Mouse (Mus musculus): ENCODE data around the gene Wdr90. TPM values are rescaled to one million over a fixed set of nuclear protein-coding genes. Genes with fewer than 3 reads are reported as not detected.

Gene Wdr90
- total RNA-seq, 2 experiments from 2014 or later = 10.0 to 12.5 TPM

- ATAC-seq (replicated peaks; ENCODE audit: low FRiP score, poor library complexity, severe bottlenecking) = no peak
Observed at GRCm38 (mm10) chr17:25863681-25864080, 2.4 kb upstream of the Wdr90 start.

- no peak for ATAC-seq (replicated peaks; ENCODE audit: low FRiP score, poor library complexity, severe bottlenecking)
Observed at GRCm38 (mm10) chr17:25861704-25862612, 657 bp upstream of the Wdr90 start.

DNA sequence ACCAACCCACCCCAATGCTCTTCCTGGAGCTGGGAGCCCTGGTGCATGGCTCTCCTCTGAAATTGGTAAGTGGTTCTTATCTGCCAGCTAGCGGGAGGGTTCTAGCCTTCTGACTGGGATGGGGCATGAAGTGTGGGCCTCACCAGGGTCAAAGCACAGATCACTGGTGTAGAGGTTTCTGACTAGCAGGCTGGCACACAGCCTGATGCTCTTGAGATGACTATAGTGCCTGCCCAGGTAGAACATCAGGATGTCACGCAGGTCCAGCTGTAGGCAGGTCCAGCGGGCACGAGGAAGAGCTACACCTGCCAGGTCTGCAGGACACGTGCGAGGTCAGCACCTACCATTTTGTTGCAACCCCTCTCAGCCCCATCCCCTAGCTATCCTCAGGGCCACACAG lies 1.1 kb downstream of the Wdr90 start:
- no peak for ATAC-seq (replicated peaks; ENCODE audit: low FRiP score, poor library complexity, severe bottlenecking)

- peak; percentile 89 for ATAC-seq (replicated peaks; ENCODE audit: low FRiP score, poor library complexity, severe bottlenecking)
Observed at GRCm38 (mm10) chr17:25844396-25844901, 16.9 kb downstream of the Wdr90 start, which contains the start of gene Rhot2. Rhot2 (minus strand) TSS chr17:25844851.

DNA sequence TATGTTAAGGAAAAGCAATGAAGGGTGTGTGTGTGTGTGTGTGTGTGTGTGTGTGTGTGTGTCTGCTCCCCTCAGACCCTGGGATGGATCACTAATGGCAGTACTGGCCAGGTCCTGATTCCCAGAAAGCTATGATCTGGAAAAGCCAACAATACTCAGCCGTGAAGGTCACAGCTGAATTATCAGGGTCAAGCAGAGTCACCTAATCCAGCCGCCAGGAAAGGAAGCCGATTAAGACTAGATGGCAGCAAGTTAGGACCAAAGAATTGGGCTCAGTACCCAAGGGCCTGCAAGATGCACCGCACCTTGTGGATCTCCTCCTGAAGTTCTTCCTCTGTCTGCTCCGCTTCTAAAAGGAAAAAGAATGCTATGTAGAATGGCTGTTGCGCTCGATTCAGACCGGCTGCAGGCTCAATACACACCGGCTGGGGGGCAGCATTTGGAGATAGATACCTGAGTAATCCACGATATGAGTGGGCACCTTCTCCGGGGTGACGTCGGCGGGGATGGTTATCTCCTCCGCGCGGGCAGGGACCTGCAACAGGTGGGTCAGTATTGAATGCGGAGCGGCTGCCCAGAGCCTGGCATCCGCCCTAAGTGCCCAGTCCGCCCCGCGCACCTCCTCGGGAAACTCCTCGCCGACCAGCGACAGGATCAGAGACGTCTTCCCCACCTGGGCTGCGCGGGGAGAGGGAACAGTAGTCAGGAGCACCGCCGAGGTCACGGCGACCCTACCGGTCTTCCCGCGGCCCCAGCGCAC lies 17.5 kb downstream of the Wdr90 start:
- peak; percentile 44 for ATAC-seq (replicated peaks; ENCODE audit: low FRiP score, poor library complexity, severe bottlenecking)

GRCm38 (mm10) chr17:25843122-25843521 lies 18.2 kb downstream of the Wdr90 start:
- ATAC-seq (replicated peaks; ENCODE audit: low FRiP score, poor library complexity, severe bottlenecking) = no peak

GRCm38 (mm10) chr17:25842509-25842908 lies 18.8 kb downstream of the Wdr90 start:
- ATAC-seq (replicated peaks; ENCODE audit: low FRiP score, poor library complexity, severe bottlenecking) = no peak

DNA sequence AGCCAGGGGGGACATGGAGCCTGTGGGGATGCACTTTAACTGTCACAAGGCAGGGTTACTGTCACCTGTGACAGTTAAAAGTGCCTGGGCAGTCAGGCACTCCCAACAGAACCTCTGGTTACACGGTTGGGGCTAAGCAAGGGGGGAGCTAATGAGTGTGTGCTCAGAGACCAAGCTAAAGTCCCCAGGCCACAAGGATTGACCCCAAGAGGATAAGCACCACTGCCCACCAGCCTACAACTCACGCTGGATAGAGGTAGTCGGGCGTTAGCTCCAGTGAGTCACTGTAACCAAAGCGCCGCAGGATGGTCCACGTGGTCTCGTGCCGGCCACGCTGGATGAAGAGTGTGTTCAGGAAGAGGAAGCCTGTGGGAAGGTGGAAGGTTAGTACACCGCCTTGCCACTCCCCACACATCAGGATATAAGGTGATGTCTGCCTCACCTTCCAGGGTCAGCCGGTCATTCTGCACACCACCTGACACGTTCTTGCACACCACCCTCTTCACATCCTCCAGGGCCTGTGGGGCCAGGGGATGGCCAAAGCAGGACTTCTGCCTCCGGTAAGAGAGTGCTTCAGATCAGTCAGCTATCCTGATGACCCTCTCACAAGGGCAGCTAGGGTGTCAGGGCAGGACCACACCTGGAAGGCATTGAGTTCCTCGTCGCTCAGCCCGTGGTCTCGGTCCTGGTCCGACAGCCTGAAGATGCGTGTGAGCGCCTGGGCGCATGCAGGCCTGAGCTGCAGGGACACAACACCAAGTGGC lies 20.0 kb downstream of the Wdr90 start, which contains the start of gene Gm20683:
Gm20683 (minus strand) TSS at position 647 of the 764 bp plus-strand sequence.
- ATAC-seq (replicated peaks; ENCODE audit: low FRiP score, poor library complexity, severe bottlenecking) = no peak

DNA sequence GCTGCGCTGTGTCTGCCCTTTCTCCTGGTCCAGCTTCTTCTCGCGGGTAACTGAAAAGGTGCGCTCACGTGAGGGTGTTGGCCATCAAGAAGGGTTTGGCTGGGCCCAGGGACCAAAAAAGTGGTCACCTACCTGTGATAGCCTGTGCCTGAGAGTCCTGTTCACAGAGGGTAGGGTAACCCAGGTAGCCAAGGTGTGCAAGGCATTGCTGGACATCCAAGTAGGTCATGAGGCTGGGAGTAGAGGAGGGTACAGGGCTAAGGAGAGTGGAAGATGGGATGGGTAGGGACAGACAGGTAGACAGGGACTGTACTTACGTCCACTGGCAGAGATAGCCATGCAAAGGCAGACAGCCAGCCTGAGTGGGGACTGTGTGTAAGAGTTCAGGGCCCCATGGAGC lies 20.8 kb downstream of the Wdr90 start:
- ATAC-seq (replicated peaks; ENCODE audit: low FRiP score, poor library complexity, severe bottlenecking) = no peak

- ATAC-seq (replicated peaks; ENCODE audit: low FRiP score, poor library complexity, severe bottlenecking) = no peak
Observed at GRCm38 (mm10) chr17:25839455-25840235, 21.7 kb downstream of the Wdr90 start.

DNA sequence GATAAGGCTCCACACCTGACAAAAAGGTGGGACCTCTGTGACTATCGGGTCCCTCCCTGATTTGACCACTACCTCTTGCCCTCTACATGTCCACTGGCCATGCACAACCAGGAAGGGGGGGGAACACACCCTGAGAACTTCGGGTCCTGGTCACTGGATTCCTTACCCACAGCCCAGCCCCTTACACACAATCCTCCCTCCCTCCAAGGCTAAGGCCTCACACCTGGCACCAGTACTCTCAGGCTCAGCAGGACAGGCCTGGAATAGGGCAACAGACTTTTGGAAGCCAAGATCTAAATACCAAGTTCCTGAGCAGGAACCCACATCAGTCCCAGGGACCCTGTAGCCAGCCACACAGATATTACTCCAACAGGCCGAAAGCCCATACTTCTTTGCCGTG lies 22.4 kb downstream of the Wdr90 start:
- ATAC-seq (replicated peaks; ENCODE audit: low FRiP score, poor library complexity, severe bottlenecking) = no peak

DNA sequence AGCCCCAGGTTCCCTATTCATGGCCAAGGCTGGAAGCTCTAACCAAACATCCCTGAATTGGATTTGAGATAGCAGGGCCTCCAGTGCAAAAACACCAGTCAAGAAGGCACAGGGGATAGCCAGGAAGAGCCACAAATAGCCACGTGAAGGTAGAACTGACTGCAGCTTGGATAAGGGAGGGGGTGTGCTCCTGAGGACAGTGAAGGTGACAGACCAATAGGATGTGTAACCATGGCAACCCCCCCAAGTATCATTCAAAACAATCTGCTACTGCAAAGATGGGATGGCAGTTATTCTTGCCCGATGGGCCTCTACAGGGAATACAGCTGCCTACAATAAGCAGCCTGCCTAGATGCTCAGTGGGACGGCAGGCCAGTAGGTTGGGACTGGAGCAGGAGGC lies 23.8 kb downstream of the Wdr90 start:
- no peak for ATAC-seq (replicated peaks; ENCODE audit: low FRiP score, poor library complexity, severe bottlenecking)

GRCm38 (mm10) chr17:25837076-25837410 lies 24.3 kb downstream of the Wdr90 start, which contains the start of gene Rhbdl1:
Rhbdl1 (minus strand) TSS chr17:25837295.
- no peak for ATAC-seq (replicated peaks; ENCODE audit: low FRiP score, poor library complexity, severe bottlenecking)

GRCm38 (mm10) chr17:25836397-25837075 lies 24.8 kb downstream of the Wdr90 start:
- ATAC-seq (replicated peaks; ENCODE audit: low FRiP score, poor library complexity, severe bottlenecking) = no peak

DNA sequence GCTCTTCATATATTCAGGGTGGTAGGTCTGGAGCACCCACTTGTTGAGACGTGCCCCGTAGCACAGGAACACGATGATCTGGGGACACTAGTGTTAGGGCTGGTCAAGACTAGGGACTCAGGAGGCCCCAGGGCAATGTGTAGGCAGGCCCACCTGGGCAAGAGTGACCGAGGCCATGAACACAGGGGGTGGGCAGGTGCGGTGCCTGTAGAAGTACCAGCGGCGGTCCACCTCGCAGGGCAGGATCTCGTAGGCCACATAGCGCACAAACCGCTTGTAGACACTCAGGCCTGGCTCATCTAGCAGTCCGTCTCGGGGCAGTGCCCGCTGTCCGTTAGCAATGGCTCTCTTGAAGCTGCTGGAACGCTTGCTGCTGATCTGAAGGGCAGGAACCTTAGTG lies 25.5 kb downstream of the Wdr90 start:
- ATAC-seq (replicated peaks; ENCODE audit: low FRiP score, poor library complexity, severe bottlenecking) = no peak

DNA sequence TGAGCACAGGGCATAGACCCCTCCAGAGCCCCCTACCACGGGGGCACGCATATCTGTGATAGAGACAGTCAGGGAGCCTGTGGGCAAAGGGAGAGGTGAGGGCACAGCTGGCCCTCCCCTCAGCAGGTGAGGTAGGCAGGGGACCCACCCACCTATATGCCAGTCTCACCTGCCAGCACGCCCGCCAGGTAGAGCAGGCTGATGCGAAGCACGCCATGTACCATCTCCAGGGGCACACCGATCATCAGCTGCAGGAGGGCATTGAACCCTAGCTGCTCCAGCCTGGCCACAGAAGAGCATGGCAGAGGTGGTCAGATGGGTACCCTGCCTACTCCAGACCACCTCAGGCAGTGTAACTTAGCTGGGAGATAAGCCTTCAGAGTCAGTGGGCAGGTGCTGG lies 26.0 kb downstream of the Wdr90 start:
- no peak for ATAC-seq (replicated peaks; ENCODE audit: low FRiP score, poor library complexity, severe bottlenecking)

DNA sequence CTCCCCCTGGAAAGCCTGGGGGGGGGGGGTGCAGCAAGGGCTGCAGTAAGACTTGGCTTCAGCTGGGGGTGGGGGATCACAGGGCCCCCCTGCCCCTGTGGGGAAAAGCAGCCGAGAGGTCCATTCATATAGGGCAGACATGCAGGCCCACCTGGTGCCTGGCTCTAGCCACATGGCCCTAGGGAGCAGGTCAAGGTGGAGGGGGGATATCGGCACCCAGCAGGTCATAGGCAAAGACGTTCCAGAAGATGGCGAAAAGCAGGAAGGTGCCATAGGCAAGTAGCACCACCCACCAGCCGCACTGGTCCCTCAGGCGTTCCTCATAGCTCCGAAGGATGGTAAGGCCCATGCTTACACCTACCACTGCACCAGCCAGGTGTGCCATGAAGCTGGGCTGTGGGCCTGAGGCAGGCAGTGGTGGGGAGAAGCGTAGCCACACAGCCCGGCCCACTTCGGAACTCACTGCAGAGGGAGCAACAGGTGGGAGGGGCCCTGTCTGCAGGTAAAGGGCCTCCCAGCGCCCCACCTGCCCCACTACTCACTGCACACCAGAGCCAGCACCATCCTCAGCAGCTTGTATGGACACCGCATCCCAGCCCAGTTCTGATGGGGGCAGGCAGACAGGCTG lies 26.6 kb downstream of the Wdr90 start:
- ATAC-seq (replicated peaks; ENCODE audit: low FRiP score, poor library complexity, severe bottlenecking) = no peak

- no peak for ATAC-seq (replicated peaks; ENCODE audit: low FRiP score, poor library complexity, severe bottlenecking)
Observed at GRCm38 (mm10) chr17:25833961-25834594, 27.2 kb downstream of the Wdr90 start.

All from erythroblast, adult 5-6 weeks (primary cell).